Mouse (Mus musculus): ENCODE results near the gene Fem1b. TPM values are rescaled to one million over a fixed set of nuclear protein-coding genes. Genes with fewer than 3 reads are reported as not detected.

Gene Fem1b
- polyA plus RNA-seq, 1 experiment from 2014 or later, result 21.9 TPM

- Histone ChIP-seq H3K27ac (peak overlapping the region; percentile 85; the same call in 1 of the 2 replicates), H3K4me1 (peaks cover 29% of the 10 kb centered on the region), H3K4me3 (peak overlapping the region; percentile 71), H3K9ac (peak overlapping the region; percentile 93), H3K27me3 (no peaks in the 10 kb centered on the region), H3K36me3 (no peaks in the 10 kb centered on the region), H3K4me2 (replicated peaks) (peak overlapping the region; percentile 90), H3K9me3 (no peaks in the 10 kb centered on the region)
- ATAC-seq (ENCODE audit: low FRiP score, low read depth), result no peak
- 13% methylated on average over 14 of the region's 14 CpGs for WGBS
Observed at GRCm38 (mm10) chr9:62839172-62839770, 27.5 kb upstream of the Fem1b start.

- H3K27me3 ChIP-seq, result no peaks in the 10 kb centered on the region
- H3K27ac ChIP-seq, result peak within 1 kb of the TSS; percentile 85
- no peaks in the 10 kb centered on the region for H3K9me3 ChIP-seq
- H3K4me1 ChIP-seq, result peaks cover 29% of the 10 kb centered on the region
- WGBS, result under 1% methylated on average over 46 of the region's 48 CpGs
- peak within 1 kb of the TSS; percentile 71 for H3K4me3 ChIP-seq
- ATAC-seq (ENCODE audit: low FRiP score, low read depth), result peak; percentile 92
- peak within 1 kb of the TSS; percentile 93 for H3K9ac ChIP-seq
- H3K4me2 ChIP-seq (replicated peaks), result peak within 1 kb of the TSS; percentile 90
- H3K36me3 ChIP-seq, result no peaks in the 10 kb centered on the region
Observed at GRCm38 (mm10) chr9:62838506-62839171, 26.9 kb upstream of the Fem1b start, which contains the start of gene Cln6. Gene Cln6 (plus strand): TSS chr9:62838785.

GRCm38 (mm10) chr9:62838146-62838505, 26.4 kb upstream of the Fem1b start:
- peak; percentile 17; the same call in 1 of the 2 replicates for ATAC-seq (ENCODE audit: low FRiP score, low read depth)
- no peak overlapping the region for H3K9ac ChIP-seq
- H3K4me2 ChIP-seq (replicated peaks), result peak overlapping the region; percentile 90

GRCm38 (mm10) chr9:62837611-62838010, 25.9 kb upstream of the Fem1b start:
- Histone ChIP-seq H3K4me3 (0 out of 2 replicates have a peak overlapping the region, but pooled peaks have one; percentile 71), H3K4me2 (replicated peaks) (no peak overlapping the region), H3K27ac (peak overlapping the region; percentile 55; the same call in 1 of the 2 replicates), H3K4me1 (peaks cover 29% of the 10 kb centered on the region), H3K27me3 (no peaks in the 10 kb centered on the region), H3K9me3 (no peaks in the 10 kb centered on the region), H3K36me3 (no peaks in the 10 kb centered on the region), H3K9ac (no peak overlapping the region)
- no peak for ATAC-seq (ENCODE audit: low FRiP score, low read depth)
- WGBS, result 40% methylated on average over 3 of the region's 3 CpGs

More at GRCm38 (mm10) chr9:62838146-62838505, 26.4 kb upstream of the Fem1b start:
- peak overlapping the region; percentile 55; the same call in 1 of the 2 replicates for H3K27ac ChIP-seq
- WGBS, result 18% methylated on average over 8 of the region's 8 CpGs
- no peaks in the 10 kb centered on the region for H3K9me3 ChIP-seq
- H3K36me3 ChIP-seq, result no peaks in the 10 kb centered on the region
- no peaks in the 10 kb centered on the region for H3K27me3 ChIP-seq
- peaks cover 29% of the 10 kb centered on the region for H3K4me1 ChIP-seq
- peak overlapping the region; percentile 71 for H3K4me3 ChIP-seq

- Histone ChIP-seq H3K4me3 (no peak overlapping the region), H3K9ac (no peak overlapping the region), H3K36me3 (no peaks in the 10 kb centered on the region), H3K4me1 (peaks cover 29% of the 10 kb centered on the region), H3K4me2 (replicated peaks) (no peak overlapping the region), H3K9me3 (no peaks in the 10 kb centered on the region), H3K27me3 (no peaks in the 10 kb centered on the region), H3K27ac (no peak overlapping the region)
- ATAC-seq (ENCODE audit: low FRiP score, low read depth), result no peak
- WGBS, result 47% methylated on average over 4 of the region's 4 CpGs
Observed at GRCm38 (mm10) chr9:62835705-62836446, 24.1 kb upstream of the Fem1b start.

GRCm38 (mm10) chr9:62834906-62835305, 23.2 kb upstream of the Fem1b start:
- Histone ChIP-seq H3K27ac (no peak overlapping the region), H3K36me3 (no peaks in the 10 kb centered on the region), H3K27me3 (no peaks in the 10 kb centered on the region), H3K9ac (no peak overlapping the region), H3K4me1 (peaks cover 20% of the 10 kb centered on the region), H3K9me3 (no peaks in the 10 kb centered on the region), H3K4me2 (replicated peaks) (no peak overlapping the region), H3K4me3 (no peak overlapping the region)
- no peak for ATAC-seq (ENCODE audit: low FRiP score, low read depth)
- 82% methylated on average over 5 of the region's 5 CpGs for whole genome bisulfite sequencing

GRCm38 (mm10) chr9:62829877-62830276, 18.1 kb upstream of the Fem1b start:
- ATAC-seq (ENCODE audit: low FRiP score, low read depth), result no peak
- WGBS, result 84% methylated on average over 6 of the region's 6 CpGs
- Histone ChIP-seq H3K36me3 (no peaks in the 10 kb centered on the region), H3K4me2 (replicated peaks) (no peak overlapping the region), H3K9ac (no peak overlapping the region), H3K27ac (no peak overlapping the region), H3K9me3 (no peaks in the 10 kb centered on the region), H3K27me3 (no peaks in the 10 kb centered on the region), H3K4me3 (no peak overlapping the region), H3K4me1 (peaks cover 32% of the 10 kb centered on the region)

GRCm38 (mm10) chr9:62828662-62829086, 16.9 kb upstream of the Fem1b start:
- WGBS, result under 1% methylated on average over 23 of the region's 23 CpGs
- peak overlapping the region; percentile 28; the same call in 1 of the 2 replicates for H3K27ac ChIP-seq
- H3K27me3 ChIP-seq, result no peaks in the 10 kb centered on the region
- peak overlapping the region; percentile 61 for H3K4me2 ChIP-seq (replicated peaks)
- H3K36me3 ChIP-seq, result no peaks in the 10 kb centered on the region
- peak overlapping the region; percentile 35 for H3K4me3 ChIP-seq
- peaks cover 33% of the 10 kb centered on the region for H3K4me1 ChIP-seq
- peak; percentile 92 for ATAC-seq (ENCODE audit: low FRiP score, low read depth)
- no peaks in the 10 kb centered on the region for H3K9me3 ChIP-seq
- 0 out of 2 replicates have a peak overlapping the region, but pooled peaks have one; percentile 31 for H3K9ac ChIP-seq

- Histone ChIP-seq H3K9me3 (no peaks in the 10 kb centered on the region), H3K4me1 (peaks cover 33% of the 10 kb centered on the region), H3K27me3 (no peaks in the 10 kb centered on the region), H3K4me2 (replicated peaks) (peak overlapping the region; percentile 61), H3K4me3 (peak overlapping the region; percentile 35), H3K27ac (0 out of 2 replicates have a peak overlapping the region, but pooled peaks have one; percentile 44), H3K36me3 (no peaks in the 10 kb centered on the region), H3K9ac (no peak overlapping the region)
- no peak; the same call in 1 of the 2 replicates for ATAC-seq (ENCODE audit: low FRiP score, low read depth)
- 4% methylated on average over 24 of the region's 24 CpGs for WGBS
Observed at GRCm38 (mm10) chr9:62827939-62828652, 16.4 kb upstream of the Fem1b start.

GRCm38 (mm10) chr9:62826456-62826855, 14.7 kb upstream of the Fem1b start:
- no peaks in the 10 kb centered on the region for H3K27me3 ChIP-seq
- peaks cover 3% of the 10 kb centered on the region; the same call in 1 of the 2 replicates for H3K9me3 ChIP-seq
- H3K4me2 ChIP-seq (replicated peaks), result peak overlapping the region; percentile 61
- no peak overlapping the region for H3K4me3 ChIP-seq
- H3K4me1 ChIP-seq, result peaks cover 33% of the 10 kb centered on the region
- 5% methylated on average over 7 of the region's 7 CpGs for WGBS
- no peak for ATAC-seq (ENCODE audit: low FRiP score, low read depth)
- H3K36me3 ChIP-seq, result no peaks in the 10 kb centered on the region
- peak overlapping the region; percentile 40; the same call in 1 of the 2 replicates for H3K9ac ChIP-seq
- H3K27ac ChIP-seq, result peak overlapping the region; percentile 70

GRCm38 (mm10) chr9:62825791-62826393, 14.2 kb upstream of the Fem1b start:
- Histone ChIP-seq H3K4me2 (replicated peaks) (peak overlapping the region; percentile 61; the same call in 1 of the 2 replicates), H3K27ac (peak overlapping the region; percentile 70), H3K4me1 (peaks cover 33% of the 10 kb centered on the region), H3K9ac (no peak overlapping the region), H3K36me3 (no peaks in the 10 kb centered on the region), H3K4me3 (no peak overlapping the region), H3K27me3 (no peaks in the 10 kb centered on the region), H3K9me3 (peaks cover 3% of the 10 kb centered on the region; the same call in 1 of the 2 replicates)
- 9% methylated on average over 9 of the region's 9 CpGs for WGBS
- no peak for ATAC-seq (ENCODE audit: low FRiP score, low read depth)

Measured in limb, embryonic 13.5 days (tissue).